Mouse (Mus musculus) 416B (cell line): ENCODE measurements around the gene Ldhc.
"Not testable (repeated sequence)": the region's sequence is repeated elsewhere in the genome, so short reads cannot be mapped to it uniquely, and the experiment has no call there.

Source experiments
- DNase-seq: peaks from one replicate; pipeline ENCODE4 v3.0.0; 2011; ENCODE audit warnings: low read depth

Ldhc gene

GRCm38 (mm10) chr7:46860996-46861395 is at the start of gene Ldhc:
Gene Ldhc (plus strand): TSS chr7:46861203.
- no peak for DNase-seq

DNA sequence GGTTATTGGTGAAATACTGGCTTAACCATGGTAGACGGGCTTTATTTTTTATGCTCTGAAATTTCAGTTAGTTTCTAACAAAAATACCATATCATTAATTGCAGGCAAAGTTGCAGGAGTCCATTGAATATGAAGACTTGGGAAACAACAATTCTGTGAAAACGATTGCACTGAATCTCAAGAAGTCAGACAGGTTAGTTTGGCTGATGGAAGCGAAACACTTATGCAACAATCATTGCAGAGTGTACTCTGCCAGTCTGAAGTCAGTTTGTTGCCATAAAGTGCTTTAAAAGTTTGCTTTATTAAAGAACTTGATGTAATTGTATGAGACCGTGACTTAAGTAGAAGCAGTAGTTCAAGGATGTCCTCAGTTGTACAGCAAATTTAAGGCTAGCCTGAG is 47.0 kb upstream of the Ldhc start:
- DNase-seq: no peak

GRCm38 (mm10) chr7:46820876-46821632 is 39.9 kb upstream of the Ldhc start:
- not testable (repeated sequence) for DNase-seq

DNA sequence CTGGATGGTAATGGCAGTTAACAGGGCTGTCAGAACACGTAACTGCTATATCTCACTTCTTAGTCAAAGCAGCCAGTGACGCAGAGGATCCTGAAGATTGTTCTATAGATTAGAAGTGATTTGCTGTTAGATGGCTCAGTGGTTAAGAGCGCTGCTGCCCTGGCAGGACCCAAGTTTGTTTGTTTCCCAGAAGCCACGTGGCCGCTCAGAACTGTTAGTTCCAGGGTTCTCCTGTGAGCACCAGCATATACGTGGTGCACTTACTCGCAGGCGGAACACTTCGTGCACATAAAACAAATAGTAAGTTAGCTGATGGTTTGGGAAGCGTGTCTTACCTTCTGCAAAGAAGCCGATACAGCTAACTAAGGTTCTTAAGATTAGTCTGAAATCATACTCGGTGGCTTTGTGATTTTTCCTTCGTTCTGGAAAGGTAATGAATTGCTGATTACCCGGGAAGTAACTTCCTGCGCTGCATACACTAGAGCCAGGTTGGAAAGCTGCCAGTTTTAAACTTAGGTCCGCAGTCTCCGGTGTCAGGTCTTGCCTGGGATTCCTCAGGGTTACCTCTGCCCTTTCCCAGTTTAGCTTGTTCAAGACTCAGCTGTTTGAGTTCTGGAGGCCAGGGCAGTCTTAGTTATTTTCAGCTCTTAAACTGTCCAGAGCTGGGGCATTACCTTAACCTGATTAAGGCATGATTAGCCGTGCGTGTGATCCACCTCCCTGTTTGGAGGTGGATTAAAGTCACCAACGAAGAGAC is 33.8 kb upstream of the Ldhc start:
- DNase-seq: no peak

DNA sequence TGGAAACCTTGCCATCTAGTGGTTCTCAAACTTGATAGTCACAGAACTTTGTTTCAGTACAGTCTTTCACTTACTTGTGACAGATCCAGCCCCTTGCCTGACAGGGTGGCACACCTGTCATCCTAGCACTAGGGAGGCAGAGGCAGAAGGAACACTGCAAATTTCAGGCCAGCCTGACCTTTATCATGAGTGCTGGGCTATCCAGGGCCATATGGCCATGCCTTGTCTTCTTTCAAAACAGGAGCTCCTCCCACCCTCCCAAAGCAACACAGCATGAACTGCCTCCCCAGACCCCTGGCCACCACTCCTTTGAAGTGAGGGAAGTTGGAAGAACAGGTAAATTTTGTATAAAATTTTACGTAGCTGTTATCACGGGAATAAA is 33.2 kb upstream of the Ldhc start:
- DNase-seq: no peak

DNA sequence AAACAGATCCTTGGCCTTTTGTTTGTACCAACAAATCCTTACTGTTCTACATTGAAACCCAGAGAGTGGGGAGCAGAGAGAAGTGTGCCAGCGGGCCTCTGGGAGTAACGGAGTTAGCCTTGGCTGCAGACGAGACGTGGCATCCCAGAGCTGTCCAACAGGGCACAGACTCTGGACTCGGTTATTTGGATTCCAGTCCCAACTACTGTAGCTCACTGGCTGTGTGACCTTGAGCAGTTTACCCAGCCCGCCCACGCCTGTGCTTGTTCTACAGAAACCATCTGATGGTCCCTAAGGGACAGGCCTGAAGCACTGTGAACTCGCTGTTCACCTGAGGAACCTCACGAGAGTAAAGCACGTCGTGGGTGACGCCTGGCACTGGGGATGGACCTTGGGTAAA is 31.1 kb upstream of the Ldhc start:
- DNase-seq: no peak

DNA sequence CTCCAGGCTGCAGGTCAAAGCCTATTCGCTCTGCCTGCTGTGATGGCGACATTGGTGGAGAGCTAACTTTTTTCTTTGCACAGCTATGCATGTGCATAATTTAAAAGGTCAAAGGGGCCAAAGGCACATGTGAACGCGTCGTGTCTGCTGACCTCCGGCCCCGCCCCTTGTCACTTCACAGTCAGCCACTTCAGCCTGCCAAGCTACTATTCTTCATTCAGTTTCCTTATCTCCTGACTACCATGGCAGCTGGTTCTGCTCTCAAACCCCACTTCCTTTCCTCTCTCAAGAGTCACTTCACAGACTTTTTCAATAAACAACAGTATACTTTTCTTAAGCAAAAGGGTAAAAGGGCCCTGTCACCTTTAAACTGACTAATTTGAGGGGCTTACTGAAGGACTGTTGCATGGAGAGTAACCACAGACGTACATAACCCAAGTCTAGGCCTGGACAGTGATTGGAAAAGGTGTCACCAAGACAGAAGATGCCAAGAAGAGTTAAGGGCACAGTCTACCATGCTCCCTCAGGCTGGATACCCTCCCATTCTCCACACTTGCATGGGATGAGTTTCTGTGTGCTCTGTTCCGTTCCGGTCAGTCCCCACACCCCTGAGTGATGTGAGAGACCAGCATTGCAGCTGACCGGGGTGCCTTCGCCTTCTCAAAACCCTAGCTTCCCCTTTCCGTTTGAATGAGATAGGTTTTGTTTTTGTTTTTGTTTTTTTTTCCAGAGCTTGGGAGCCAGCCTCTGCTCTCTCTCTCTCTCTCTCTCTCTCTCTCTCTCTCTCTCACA is 30.0 kb upstream of the Ldhc start:
- DNase-seq: peak; percentile 86

DNA sequence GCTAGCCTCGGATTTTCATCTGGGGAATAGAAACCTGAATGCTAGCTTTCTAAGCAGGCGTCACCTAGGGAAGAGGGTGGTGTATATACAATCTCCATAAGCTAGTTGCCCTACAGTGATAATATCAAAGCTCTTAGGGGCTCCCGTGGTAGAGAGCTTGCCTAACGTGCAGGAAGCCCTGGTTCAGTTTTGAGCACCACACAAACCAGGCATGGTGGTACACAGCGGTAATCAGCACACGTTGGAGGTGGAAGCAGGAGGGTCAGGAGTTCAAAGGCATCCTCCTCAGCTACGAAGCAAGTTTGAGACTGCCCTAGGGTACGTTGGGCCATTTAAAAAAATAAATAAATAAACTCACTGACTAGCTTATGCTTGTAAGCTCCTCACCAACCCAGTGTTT is 29.3 kb upstream of the Ldhc start:
- DNase-seq: no peak

- not testable (repeated sequence) for DNase-seq
Observed at GRCm38 (mm10) chr7:46832112-46832810, 28.7 kb upstream of the Ldhc start.

DNA sequence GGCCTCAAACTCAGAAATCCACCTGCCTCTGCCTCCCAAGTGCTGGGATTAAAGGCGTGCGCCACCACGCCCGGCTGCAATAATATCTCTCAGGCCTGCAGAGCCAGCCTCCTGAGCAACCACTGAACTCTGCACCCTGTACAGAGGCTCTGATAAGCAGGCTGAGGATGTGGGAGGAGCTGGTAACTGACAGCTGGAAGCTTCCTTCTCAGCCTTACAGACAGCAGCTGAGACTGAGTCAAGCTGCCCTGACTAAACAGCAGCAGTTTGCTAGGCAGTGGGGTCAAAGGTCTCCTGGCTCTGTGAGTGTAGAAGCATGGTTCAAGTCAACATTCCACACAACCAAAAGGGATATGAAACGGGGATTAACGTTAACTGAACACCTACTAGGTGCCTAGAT is 27.7 kb upstream of the Ldhc start:
- DNase-seq: peak; percentile 95

DNA sequence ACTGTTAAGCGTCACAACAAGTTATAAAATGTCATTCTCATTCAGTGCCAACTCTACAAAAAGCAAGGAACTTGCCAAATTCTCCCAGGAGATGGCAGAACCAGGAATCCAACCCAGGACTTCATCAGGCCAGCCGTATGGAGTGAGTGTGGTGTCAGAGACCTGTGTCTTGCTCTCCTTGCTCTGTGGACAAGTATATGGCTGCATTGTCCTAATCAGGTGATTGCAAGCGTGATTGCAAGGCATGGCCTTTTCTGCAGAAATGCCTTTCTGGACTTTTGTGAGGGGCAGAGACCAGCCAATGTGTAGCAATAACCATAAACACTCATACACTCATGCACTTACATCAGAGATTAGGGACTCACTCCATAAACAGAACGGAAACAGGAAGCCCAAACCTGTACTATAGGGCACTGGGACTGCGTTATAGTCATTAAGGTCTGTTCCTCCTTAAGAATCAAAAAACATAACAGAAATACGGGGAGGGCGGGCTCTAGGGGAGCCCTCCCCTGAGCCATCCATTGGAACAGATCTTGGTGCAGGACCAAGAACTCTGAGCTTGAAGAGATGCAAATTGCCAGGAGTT is 27.2 kb upstream of the Ldhc start:
- peak; percentile 50 for DNase-seq

DNA sequence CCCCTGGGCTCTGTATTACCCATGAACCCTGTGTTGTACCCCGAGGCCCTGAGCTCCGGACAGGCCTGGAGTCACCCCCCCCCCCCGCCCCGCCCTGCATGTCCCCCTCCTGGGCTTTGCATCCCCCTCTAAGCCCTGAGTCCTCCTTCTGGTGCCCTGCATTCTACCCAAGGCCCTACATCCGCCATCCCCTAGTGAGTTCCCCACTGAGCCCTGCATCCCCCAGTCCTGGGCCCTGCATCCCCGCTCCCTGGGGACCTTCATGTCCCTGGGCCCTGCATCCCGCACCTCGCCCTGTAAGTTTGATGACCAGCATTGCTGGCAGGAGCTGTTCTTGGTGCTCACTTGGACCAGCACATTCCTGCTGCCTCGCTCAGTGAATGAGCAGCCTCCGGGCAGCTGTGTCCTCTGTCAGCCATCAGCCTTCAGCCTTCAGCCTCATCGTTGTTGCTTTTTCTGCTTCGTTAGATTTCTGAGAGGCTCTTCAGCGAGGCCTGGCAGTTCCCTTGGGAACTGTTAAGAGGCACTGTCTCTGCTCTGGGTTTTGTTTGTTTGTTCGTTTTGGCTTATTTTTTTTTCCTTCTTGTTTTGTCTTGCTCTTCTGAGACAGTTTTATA is 25.9 kb upstream of the Ldhc start:
- no peak for DNase-seq

DNA sequence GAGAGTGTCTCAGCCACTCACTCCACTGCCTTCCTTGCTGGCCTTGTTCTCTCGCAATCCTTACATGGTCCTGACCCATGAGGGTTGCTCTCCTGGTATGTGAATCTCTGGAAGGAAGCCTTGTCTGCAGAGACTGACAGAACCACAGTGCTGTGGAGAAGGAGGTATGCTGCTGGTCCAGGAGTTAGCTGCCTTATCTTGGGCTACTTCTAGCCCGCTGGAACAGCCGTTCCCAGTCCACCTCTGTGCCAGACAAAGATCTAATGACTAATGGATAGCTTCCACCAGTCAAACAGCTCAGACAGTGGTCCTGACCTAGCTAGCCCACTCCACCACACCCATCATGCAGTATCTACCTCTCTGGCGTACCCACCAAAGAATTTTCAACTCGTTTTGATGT is 24.6 kb upstream of the Ldhc start:
- no peak for DNase-seq

GRCm38 (mm10) chr7:46837073-46837472 is 23.9 kb upstream of the Ldhc start:
- DNase-seq: no peak

DNA sequence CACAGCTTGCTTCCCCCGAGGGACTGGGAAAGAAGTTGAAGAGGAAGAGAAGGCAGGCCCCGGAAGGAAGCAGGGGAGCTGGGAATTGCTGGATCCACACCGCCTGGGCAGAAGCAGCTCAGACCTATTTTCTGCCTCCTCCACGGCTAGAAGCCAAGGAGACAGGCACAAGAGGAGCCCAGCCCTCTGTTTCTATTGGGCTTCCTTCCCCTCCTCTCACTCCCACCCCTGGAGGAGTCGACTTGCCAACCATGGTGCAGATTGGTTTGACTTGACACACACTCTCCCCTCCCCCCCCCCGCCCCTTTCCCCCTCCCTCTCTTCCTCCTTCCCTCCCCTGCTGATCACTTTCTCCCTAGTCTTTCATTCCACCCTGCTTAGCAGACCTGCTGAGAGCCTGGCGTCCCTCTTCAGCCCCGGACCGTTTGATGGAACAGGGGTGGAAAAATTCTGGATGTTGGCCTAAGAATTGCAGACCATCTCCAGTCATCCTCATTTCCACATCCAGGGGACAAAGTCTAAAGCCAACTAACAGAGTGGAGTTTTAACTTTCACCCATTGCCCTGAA is 22.8 kb upstream of the Ldhc start:
- DNase-seq: peak; percentile 87

DNA sequence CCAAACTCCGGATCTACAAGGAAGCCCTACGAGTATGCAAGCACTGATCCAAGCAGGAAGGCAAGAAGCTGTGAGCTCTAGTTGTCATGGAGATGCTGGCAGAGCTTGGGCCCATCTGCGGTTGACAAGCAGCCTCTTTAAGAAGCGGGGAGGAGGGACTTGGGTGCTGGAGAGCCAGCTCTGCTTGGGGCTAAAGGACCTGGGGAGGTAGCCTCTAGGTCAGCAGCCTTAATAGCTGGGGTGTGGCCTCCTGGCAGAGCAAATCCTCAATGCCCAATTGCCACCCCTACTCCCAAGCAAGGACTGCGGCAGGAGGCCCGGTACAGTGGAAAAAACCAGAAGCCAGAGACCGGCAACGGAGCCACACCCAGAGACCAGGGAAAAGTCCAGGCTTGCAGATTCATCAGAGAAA is 22.1 kb upstream of the Ldhc start:
- DNase-seq: peak; percentile 93

GRCm38 (mm10) chr7:46839446-46839845 is 21.6 kb upstream of the Ldhc start:
- peak; percentile 84 for DNase-seq

- no peak for DNase-seq
Observed at GRCm38 (mm10) chr7:46839861-46840260, 21.1 kb upstream of the Ldhc start.

GRCm38 (mm10) chr7:46840326-46840725 is 20.7 kb upstream of the Ldhc start:
- peak; percentile 86 for DNase-seq

DNA sequence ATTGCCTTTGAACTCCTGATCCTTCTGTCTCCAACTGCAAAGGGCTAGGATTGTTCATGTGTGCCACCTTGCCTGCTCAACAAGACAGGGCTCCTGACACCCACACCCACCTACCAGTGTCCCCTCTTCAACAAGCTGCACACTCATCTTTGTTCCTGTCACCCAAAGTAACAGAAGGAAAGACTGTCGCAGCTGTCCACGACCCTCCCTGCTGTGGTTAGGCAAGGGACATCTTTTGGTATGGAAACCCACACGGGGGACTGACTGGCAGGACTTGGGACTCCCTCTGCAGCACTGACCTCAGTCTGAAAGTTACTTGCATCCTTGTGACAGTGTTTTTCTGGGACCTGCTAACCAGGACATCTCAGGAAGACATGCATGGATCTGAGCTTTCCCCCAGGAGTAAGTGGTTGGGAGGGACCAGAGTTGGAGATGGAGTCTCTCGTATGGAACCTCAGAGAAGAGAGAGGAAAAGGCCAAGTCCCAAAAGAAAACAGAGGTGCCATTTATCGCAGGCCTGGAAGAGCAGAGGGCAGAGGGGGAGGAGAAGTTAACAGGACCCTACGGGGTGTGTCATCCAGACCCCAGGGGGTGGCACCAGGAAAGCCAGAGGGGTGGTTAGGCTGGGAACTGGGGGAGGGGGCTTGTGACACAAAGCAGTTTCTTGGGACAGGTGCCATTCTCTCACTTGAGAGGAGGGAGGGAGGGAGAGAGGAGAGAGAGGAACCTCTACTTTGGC is 20.0 kb upstream of the Ldhc start, which contains the start of gene Ldha:
Gene Ldha (plus strand): TSS at position 689 of the 739 bp plus-strand sequence.
- no peak for DNase-seq
